Mouse (Mus musculus) E14TG2a.4 (cell line): Measurements from ENCODE around the gene Rimbp3.
A peak's percentile ranks its signal among the peaks of the same experiment; 100 is the strongest.

ENCODE experiments used
- CTCF ChIP-seq: conservative IDR thresholded peaks from 2 replicates; pipeline ENCODE4 v1.5.1; 2014; ENCODE audit warnings: low read length
- NANOG ChIP-seq: IDR thresholded peaks from 2 replicates; pipeline ENCODE4 v1.6.1; 2014; ENCODE audit warnings: borderline replicate concordance, low read length, mixed read lengths
- POU5F1 ChIP-seq: IDR thresholded peaks from 2 replicates; pipeline ENCODE4 v1.6.1; 2014; ENCODE audit warnings: low read length, borderline replicate concordance

- TF ChIP-seq CTCF (no peak), NANOG (0 out of 2 replicates have a peak, but pooled peaks have one; percentile 30), POU5F1 (no peak)
These were observed 11.8 kb downstream of the Rimbp3 start for GRCm38 (mm10) chr16:17220127-17220733.
